Mouse (Mus musculus): ENCODE results near the gene Pde1c. TPM values are rescaled to one million over a fixed set of nuclear protein-coding genes. Genes with fewer than 3 reads are reported as not detected.

Pde1c gene
- polyA plus RNA-seq, 1 experiment from 2014 or later: 8.3 TPM

DNA sequence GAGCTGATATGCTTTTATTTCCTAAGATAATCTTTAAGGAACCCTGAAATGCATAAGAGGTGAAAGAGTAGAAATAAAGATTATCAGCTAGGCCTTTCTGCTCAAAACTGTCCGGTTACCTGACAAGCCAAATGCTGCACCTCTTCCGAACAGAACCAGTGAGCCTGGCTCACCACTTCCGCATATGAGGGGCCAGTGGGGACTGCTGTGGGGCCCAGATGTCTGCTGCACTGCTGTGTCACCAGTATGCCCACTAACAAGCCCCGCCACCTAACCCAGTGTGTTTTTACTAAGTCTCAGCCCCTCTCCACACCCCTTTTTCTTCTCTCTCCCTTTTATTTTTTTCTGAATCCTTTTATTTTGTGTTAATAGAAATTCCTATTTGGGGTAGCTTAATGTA, 17.9 kb downstream of the Pde1c start:
- WGBS: 85% methylated on average over 4 of the region's 4 CpGs
- H3K9ac ChIP-seq (replicated peaks): no peak overlapping the region
- ATAC-seq (ENCODE audit: low FRiP score): no peak

DNA sequence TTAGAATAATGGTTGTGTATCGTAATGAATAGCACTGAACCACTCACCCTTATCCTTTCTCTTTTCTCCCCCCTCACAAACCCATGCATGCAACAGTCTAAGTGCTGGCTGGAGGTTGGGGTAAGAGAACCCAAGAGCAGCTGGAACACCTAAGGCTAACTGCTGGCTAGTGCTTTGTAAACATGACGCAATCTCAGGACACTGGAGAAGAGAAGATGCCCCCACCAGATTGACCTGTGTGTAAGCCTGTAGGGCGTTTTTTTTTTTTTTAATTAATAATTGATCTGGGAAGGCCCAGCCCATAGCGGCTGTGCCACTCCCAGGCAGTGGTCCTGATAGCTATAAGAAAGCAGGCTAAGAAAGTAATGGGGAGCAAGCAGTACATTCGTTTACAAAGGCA, 28.7 kb downstream of the Pde1c start:
- Histone ChIP-seq H3K9ac (replicated peaks) (no peak overlapping the region), H3K27me3 (replicated peaks) (no peaks in the 10 kb centered on the region), H3K4me1 (no peaks in the 10 kb centered on the region), H3K27ac (replicated peaks) (no peak overlapping the region), H3K4me2 (no peak overlapping the region), H3K4me3 (replicated peaks) (no peak overlapping the region), H3K36me3 (no peaks in the 10 kb centered on the region), H3K9me3 (replicated peaks) (no peaks in the 10 kb centered on the region)
- 79% methylated on average over 5 of the region's 5 CpGs for WGBS
- ATAC-seq (ENCODE audit: low FRiP score): no peak

More for the DNA sequence above, 17.9 kb downstream of the Pde1c start:
- Histone ChIP-seq H3K9me3 (replicated peaks) (no peaks in the 10 kb centered on the region), H3K27me3 (replicated peaks) (no peaks in the 10 kb centered on the region), H3K4me1 (peaks cover 5% of the 10 kb centered on the region), H3K4me2 (no peak overlapping the region), H3K27ac (replicated peaks) (no peak overlapping the region), H3K36me3 (no peaks in the 10 kb centered on the region), H3K4me3 (replicated peaks) (no peak overlapping the region)

GRCm38 (mm10) chr6:56534653-56535052, 34.2 kb downstream of the Pde1c start:
- no peak for ATAC-seq (ENCODE audit: low FRiP score)
- no peaks in the 10 kb centered on the region for H3K9me3 ChIP-seq (replicated peaks)
- no peak overlapping the region for H3K27ac ChIP-seq (replicated peaks)
- no peaks in the 10 kb centered on the region for H3K36me3 ChIP-seq
- no peak overlapping the region for H3K9ac ChIP-seq (replicated peaks)
- H3K27me3 ChIP-seq (replicated peaks): no peaks in the 10 kb centered on the region
- H3K4me3 ChIP-seq (replicated peaks): no peak overlapping the region
- H3K4me1 ChIP-seq: no peaks in the 10 kb centered on the region
- H3K4me2 ChIP-seq: no peak overlapping the region

DNA sequence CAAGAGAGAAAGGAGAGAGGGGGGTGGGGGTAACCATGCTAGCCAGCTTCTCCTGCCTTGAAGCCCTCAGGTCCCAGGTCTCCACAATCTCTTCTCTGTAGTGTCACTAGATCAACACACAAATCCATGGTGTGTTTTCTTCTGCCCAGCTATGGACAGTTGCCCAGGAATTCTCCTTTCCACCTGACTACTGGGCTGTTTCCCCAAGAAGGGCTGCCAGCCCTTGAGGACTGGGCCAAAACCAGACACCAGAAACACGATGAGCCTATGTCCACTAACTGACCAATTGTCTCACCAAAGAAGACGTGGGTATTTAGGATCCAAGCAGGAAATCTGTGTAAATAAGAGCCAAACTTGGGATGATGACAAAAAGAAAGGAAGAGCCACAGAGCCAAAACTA, 36.6 kb downstream of the Pde1c start:
- H3K36me3 ChIP-seq: no peaks in the 10 kb centered on the region
- no peak for ATAC-seq (ENCODE audit: low FRiP score)
- no peaks in the 10 kb centered on the region for H3K9me3 ChIP-seq (replicated peaks)
- H3K4me1 ChIP-seq: no peaks in the 10 kb centered on the region
- H3K4me3 ChIP-seq (replicated peaks): no peak overlapping the region
- H3K27me3 ChIP-seq (replicated peaks): no peaks in the 10 kb centered on the region
- H3K9ac ChIP-seq (replicated peaks): no peak overlapping the region
- no peak overlapping the region for H3K4me2 ChIP-seq
- WGBS: 80% methylated on average over 2 of the region's 2 CpGs
- H3K27ac ChIP-seq (replicated peaks): no peak overlapping the region

GRCm38 (mm10) chr6:56523938-56524866, 44.7 kb downstream of the Pde1c start:
- no peak overlapping the region for H3K4me2 ChIP-seq
- no peaks in the 10 kb centered on the region for H3K36me3 ChIP-seq
- no peak overlapping the region for H3K4me3 ChIP-seq (replicated peaks)
- no peak overlapping the region for H3K27ac ChIP-seq (replicated peaks)
- no peaks in the 10 kb centered on the region for H3K4me1 ChIP-seq
- 81% methylated on average over 6 of the region's 6 CpGs for WGBS
- H3K9ac ChIP-seq (replicated peaks): no peak overlapping the region
- H3K9me3 ChIP-seq (replicated peaks): no peaks in the 10 kb centered on the region
- no peak for ATAC-seq (ENCODE audit: low FRiP score)
- H3K27me3 ChIP-seq (replicated peaks): no peaks in the 10 kb centered on the region; the same call in 1 of the 2 replicates

GRCm38 (mm10) chr6:56489161-56489560, 79.7 kb downstream of the Pde1c start:
- no peaks in the 10 kb centered on the region for H3K4me1 ChIP-seq
- no peaks in the 10 kb centered on the region for H3K27me3 ChIP-seq (replicated peaks)
- 81% methylated on average over 5 of the region's 5 CpGs for WGBS
- no peaks in the 10 kb centered on the region for H3K9me3 ChIP-seq (replicated peaks)
- H3K9ac ChIP-seq (replicated peaks): no peak overlapping the region
- no peaks in the 10 kb centered on the region for H3K36me3 ChIP-seq
- no peak for ATAC-seq (ENCODE audit: low FRiP score)
- no peak overlapping the region for H3K4me2 ChIP-seq
- no peak overlapping the region for H3K27ac ChIP-seq (replicated peaks)
- no peak overlapping the region for H3K4me3 ChIP-seq (replicated peaks)

DNA sequence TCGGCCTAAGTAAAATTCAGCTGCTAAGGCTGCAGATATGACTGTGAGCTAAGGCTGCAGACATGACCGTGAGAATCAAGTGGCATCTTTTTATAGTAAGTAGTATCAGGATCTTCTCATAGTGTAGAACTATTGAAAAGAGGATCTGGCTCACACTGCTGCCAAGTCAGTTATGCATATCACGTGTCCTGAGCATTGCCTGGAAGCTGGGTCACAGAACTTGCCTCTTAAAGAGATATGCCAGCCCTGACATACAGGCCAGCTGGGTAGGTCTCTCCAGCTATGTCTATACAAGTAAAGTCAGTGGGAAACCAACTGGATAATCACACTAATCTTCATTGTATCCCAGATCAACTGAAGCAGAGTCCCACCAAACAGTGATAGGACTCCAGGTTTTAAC, 83.8 kb downstream of the Pde1c start:
- 79% methylated on average over 3 of the region's 3 CpGs for WGBS
- no peaks in the 10 kb centered on the region for H3K36me3 ChIP-seq
- no peak for ATAC-seq (ENCODE audit: low FRiP score)

GRCm38 (mm10) chr6:56480914-56481482, 87.9 kb downstream of the Pde1c start:
- 3% methylated on average over 6 of the region's 6 CpGs for WGBS
- ATAC-seq (ENCODE audit: low FRiP score): peak; percentile 76
- H3K27ac ChIP-seq (replicated peaks): no peak overlapping the region
- H3K4me3 ChIP-seq (replicated peaks): no peak overlapping the region
- H3K4me2 ChIP-seq: no peak overlapping the region
- H3K4me1 ChIP-seq: no peaks in the 10 kb centered on the region
- H3K36me3 ChIP-seq: no peaks in the 10 kb centered on the region
- no peaks in the 10 kb centered on the region for H3K27me3 ChIP-seq (replicated peaks)
- no peak overlapping the region for H3K9ac ChIP-seq (replicated peaks)
- no peaks in the 10 kb centered on the region for H3K9me3 ChIP-seq (replicated peaks)

More for the DNA sequence above, 83.8 kb downstream of the Pde1c start:
- Histone ChIP-seq H3K27me3 (replicated peaks) (no peaks in the 10 kb centered on the region), H3K9me3 (replicated peaks) (no peaks in the 10 kb centered on the region), H3K4me1 (no peaks in the 10 kb centered on the region), H3K4me3 (replicated peaks) (no peak overlapping the region), H3K4me2 (no peak overlapping the region), H3K27ac (replicated peaks) (no peak overlapping the region), H3K9ac (replicated peaks) (no peak overlapping the region)

- H3K9me3 ChIP-seq (replicated peaks): no peaks in the 10 kb centered on the region
- H3K27me3 ChIP-seq (replicated peaks): no peaks in the 10 kb centered on the region
- H3K4me1 ChIP-seq: no peaks in the 10 kb centered on the region
- WGBS: 36% methylated on average over 6 of the region's 6 CpGs
- H3K36me3 ChIP-seq: no peaks in the 10 kb centered on the region
- ATAC-seq (ENCODE audit: low FRiP score): peak; percentile 82
- no peak overlapping the region for H3K9ac ChIP-seq (replicated peaks)
- H3K4me2 ChIP-seq: no peak overlapping the region
- no peak overlapping the region for H3K4me3 ChIP-seq (replicated peaks)
- H3K27ac ChIP-seq (replicated peaks): no peak overlapping the region
Measured at GRCm38 (mm10) chr6:56476581-56476980, 92.3 kb downstream of the Pde1c start.

GRCm38 (mm10) chr6:56458098-56458497, 110.8 kb downstream of the Pde1c start:
- Histone ChIP-seq H3K27ac (replicated peaks) (no peak overlapping the region), H3K9ac (replicated peaks) (no peak overlapping the region), H3K36me3 (no peaks in the 10 kb centered on the region), H3K4me2 (no peak overlapping the region), H3K4me1 (no peaks in the 10 kb centered on the region), H3K4me3 (replicated peaks) (no peak overlapping the region), H3K27me3 (replicated peaks) (no peaks in the 10 kb centered on the region), H3K9me3 (replicated peaks) (no peaks in the 10 kb centered on the region)
- ATAC-seq (ENCODE audit: low FRiP score): no peak
- 52% methylated on average over 3 of the region's 3 CpGs for whole genome bisulfite sequencing

DNA sequence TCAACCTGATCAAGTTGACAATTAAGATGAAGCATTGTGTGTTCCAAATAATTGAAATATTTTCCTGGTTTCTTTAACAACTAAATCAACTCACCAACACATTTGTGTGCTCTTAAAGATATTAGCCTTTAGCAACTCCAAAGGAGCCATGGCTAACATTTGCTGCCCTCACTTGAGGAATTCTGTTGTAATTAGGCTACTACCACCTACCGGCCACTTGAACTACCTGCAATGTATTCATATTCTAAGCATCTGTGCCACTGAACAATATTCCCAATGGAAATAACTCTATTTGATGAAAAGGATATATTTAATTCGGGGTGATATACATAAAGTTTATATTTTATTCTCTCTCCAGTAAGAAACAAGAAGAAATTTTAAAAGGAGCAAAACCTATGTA, 121.0 kb downstream of the Pde1c start:
- H3K9ac ChIP-seq (replicated peaks): no peak overlapping the region
- H3K9me3 ChIP-seq (replicated peaks): no peaks in the 10 kb centered on the region
- no peaks in the 10 kb centered on the region for H3K27me3 ChIP-seq (replicated peaks)
- 28% methylated on average over 2 of the region's 2 CpGs for WGBS
- ATAC-seq (ENCODE audit: low FRiP score): no peak
- H3K4me1 ChIP-seq: no peaks in the 10 kb centered on the region
- H3K4me2 ChIP-seq: no peak overlapping the region
- no peak overlapping the region for H3K27ac ChIP-seq (replicated peaks)
- H3K36me3 ChIP-seq: no peaks in the 10 kb centered on the region
- no peak overlapping the region for H3K4me3 ChIP-seq (replicated peaks)

DNA sequence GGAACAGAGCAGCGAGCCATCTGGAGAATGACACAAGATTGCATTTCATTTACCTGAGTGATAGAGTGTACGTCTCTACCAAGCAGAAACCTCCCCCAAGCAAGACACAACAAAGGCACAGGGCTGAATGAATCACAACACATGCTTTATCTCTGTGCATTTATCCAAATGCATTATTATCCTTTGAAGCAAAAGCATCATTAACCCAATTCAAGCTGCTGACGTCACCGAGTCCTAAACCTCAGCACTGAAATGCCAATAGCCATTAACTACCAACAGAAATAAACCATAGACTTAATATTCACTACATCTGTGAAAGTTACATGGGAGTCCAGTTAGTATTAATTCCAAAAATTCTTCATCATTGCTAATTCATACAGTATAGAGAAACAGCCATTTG, 127.4 kb downstream of the Pde1c start:
- 59% methylated on average over 4 of the region's 4 CpGs for WGBS
- H3K36me3 ChIP-seq: no peaks in the 10 kb centered on the region
- no peaks in the 10 kb centered on the region for H3K4me1 ChIP-seq
- H3K9ac ChIP-seq (replicated peaks): no peak overlapping the region
- no peaks in the 10 kb centered on the region for H3K27me3 ChIP-seq (replicated peaks)
- H3K27ac ChIP-seq (replicated peaks): no peak overlapping the region
- no peak for ATAC-seq (ENCODE audit: low FRiP score)
- no peak overlapping the region for H3K4me2 ChIP-seq
- H3K4me3 ChIP-seq (replicated peaks): no peak overlapping the region
- no peaks in the 10 kb centered on the region for H3K9me3 ChIP-seq (replicated peaks)

Measured in neural tube, embryonic 15.5 days (tissue).